Mouse (Mus musculus) heart, adult 2 months (tissue): ENCODE measurements around the gene Asic2. TPM values are rescaled to one million over a fixed set of nuclear protein-coding genes. Genes with fewer than 3 reads are reported as not detected.

Experiments
- DNase-seq, 2 experiments: peaks; one replicate each; pipeline ENCODE4 v3.0.0; 2021
- H3K27ac ChIP-seq: fragments of 200-600 bp; 2 replicates; pipeline ENCODE4 v1.8.1; 2022
- H3K27me3 ChIP-seq: fragments of 200-500 bp; 2 replicates; pipeline ENCODE4 v1.6.1; 2012; ENCODE audit warnings: mild to moderate bottlenecking, low read length, inconsistent platforms, mixed read lengths; ENCODE audit not compliant: control insufficient read depth, insufficient read depth
- H3K36me3 ChIP-seq: fragments of 200-500 bp; 2 replicates; pipeline ENCODE4 v1.6.1; 2012; ENCODE audit warnings: low read length, inconsistent platforms; ENCODE audit not compliant: control insufficient read depth, insufficient read depth
- H3K4me1 ChIP-seq: fragments of 200-500 bp; 2 replicates; pipeline ENCODE4 v1.6.1; 2011; ENCODE audit warnings: low read length; ENCODE audit not compliant: control insufficient read depth, insufficient read depth
- H3K4me3 ChIP-seq: fragments of 200-600 bp; 2 replicates; pipeline ENCODE4 v1.8.1; 2022
- H3K79me2 ChIP-seq: fragments of 200-500 bp; replicated peaks from 2 replicates; pipeline ENCODE4 v1.6.1; 2012; ENCODE audit warnings: mild to moderate bottlenecking, inconsistent platforms, low read length, moderate library complexity, mixed read lengths; ENCODE audit not compliant: control insufficient read depth, insufficient read depth
- H3K9ac ChIP-seq: fragments of 200-500 bp; 2 replicates; pipeline ENCODE4 v1.6.1; 2012; ENCODE audit warnings: low read depth, mild to moderate bottlenecking, control low read depth, inconsistent platforms, low read length, mixed read lengths
- CTCF ChIP-seq: fragments of 200-600 bp; IDR thresholded peaks from 2 replicates; pipeline ENCODE4 v1.8.1; 2022; ENCODE audit warnings: antibody characterized with exemption, mild to moderate bottlenecking, moderate library complexity
- EP300 ChIP-seq: fragments of 200-500 bp; IDR thresholded peaks from 2 replicates; pipeline ENCODE4 v1.6.1; 2011; ENCODE audit warnings: low read depth, low read length, control low read depth; ENCODE audit not compliant: insufficient read depth
- POLR2A ChIP-seq: fragments of 200-500 bp; IDR thresholded peaks from 2 replicates; pipeline ENCODE4 v1.6.1; 2011; ENCODE audit warnings: mild to moderate bottlenecking, low read depth, low read length, control low read depth; ENCODE audit not compliant: insufficient read depth
- WGBS: fragments of 180-500 bp; shearing (Covaris S2); methylation state at CpG from one replicate; pipeline ENCODE4 v1.1.7; 2018; 5-methylcytosine and 5-hydroxymethylcytosine counted together
- intact Hi-C: fragments of 180-260 bp; cut with DNase I; formaldehyde crosslinking; loops from one replicate; pipeline ENCODE4 v1.15.1; 2025
- polyA plus RNA-seq: library from polyadenylated mRNA; depleted of rRNA; stranded (reverse); fragments of >200 nt; gene quantifications from 2 replicates; pipeline ENCODE4 v1.2.3, GENCODE M21; 2012
- total RNA-seq, 2 experiments: library from RNA; stranded (reverse); gene quantifications; 2 replicates each; pipeline ENCODE4 v1.2.3; 2021

Asic2 gene
- total and polyA plus RNA-seq, 3 experiments = not detected

GRCm38 (mm10) chr11:81583195-81583594 lies 385.1 kb downstream of the Asic2 start:
- Histone ChIP-seq H3K4me1 (no peaks in the 10 kb centered on the region), H3K4me3 (no peak overlapping the region), H3K9ac (no peak overlapping the region), H3K79me2 (no peaks in the 10 kb centered on the region), H3K27ac (no peak overlapping the region), H3K27me3 (no peaks in the 10 kb centered on the region), H3K36me3 (no peaks in the 10 kb centered on the region)
- TF ChIP-seq POLR2A (no peak), CTCF (no peak), EP300 (no peak)
- 65% methylated on average over 7 of the region's 7 CpGs for WGBS
- DNase-seq = no peak
- intact Hi-C loops = no loop called here

- no peak overlapping the region for H3K27ac ChIP-seq
- no peak for TF ChIP-seq CTCF
- no peak for TF ChIP-seq POLR2A
- no peak for TF ChIP-seq EP300
- H3K36me3 ChIP-seq = no peaks in the 10 kb centered on the region
- no peak for DNase-seq
- H3K9ac ChIP-seq = no peak overlapping the region
- H3K4me1 ChIP-seq = no peaks in the 10 kb centered on the region
- 38% methylated on average over 5 of the region's 5 CpGs for WGBS
- no peak overlapping the region for H3K4me3 ChIP-seq
- intact Hi-C loops = no loop called here
- H3K79me2 ChIP-seq = no peaks in the 10 kb centered on the region
- H3K27me3 ChIP-seq = no peaks in the 10 kb centered on the region
Measured at GRCm38 (mm10) chr11:81582161-81582560, 386.1 kb downstream of the Asic2 start.

GRCm38 (mm10) chr11:81579753-81580152 lies 388.5 kb downstream of the Asic2 start:
- Histone ChIP-seq H3K4me3 (no peak overlapping the region), H3K36me3 (no peaks in the 10 kb centered on the region), H3K4me1 (no peaks in the 10 kb centered on the region), H3K79me2 (no peaks in the 10 kb centered on the region), H3K27ac (no peak overlapping the region), H3K9ac (no peak overlapping the region), H3K27me3 (no peaks in the 10 kb centered on the region)
- 33% methylated on average over 6 of the region's 6 CpGs for WGBS
- intact Hi-C loops = no loop called here
- TF ChIP-seq EP300 (no peak), CTCF (no peak)
- DNase-seq = no peak

- H3K79me2 ChIP-seq = no peaks in the 10 kb centered on the region
- H3K27ac ChIP-seq = no peak overlapping the region
- H3K36me3 ChIP-seq = no peaks in the 10 kb centered on the region
- intact Hi-C loops = no loop called here
- H3K27me3 ChIP-seq = 0 out of 2 replicates have a peak, but pooled peaks cover 2% of the 10 kb centered on the region
- DNase-seq = no peak
- no peak overlapping the region for H3K4me3 ChIP-seq
- H3K4me1 ChIP-seq = no peaks in the 10 kb centered on the region
- no peak overlapping the region for H3K9ac ChIP-seq
- WGBS = 42% methylated on average over 3 of the region's 3 CpGs
- TF ChIP-seq CTCF (no peak), POLR2A (no peak), EP300 (no peak)
Measured at GRCm38 (mm10) chr11:81570406-81570805, 397.9 kb downstream of the Asic2 start.

- TF ChIP-seq POLR2A = no peak
- no peak for TF ChIP-seq CTCF
- no peak for TF ChIP-seq EP300
- 0 out of 2 replicates have a peak, but pooled peaks cover 2% of the 10 kb centered on the region for H3K27me3 ChIP-seq
- no peak for DNase-seq
- 85% methylated on average over 3 of the region's 3 CpGs for WGBS
- H3K9ac ChIP-seq = no peak overlapping the region
- intact Hi-C loops = no loop called here
- H3K36me3 ChIP-seq = no peaks in the 10 kb centered on the region
- H3K27ac ChIP-seq = no peak overlapping the region
- no peaks in the 10 kb centered on the region for H3K4me1 ChIP-seq
- no peaks in the 10 kb centered on the region for H3K79me2 ChIP-seq
- no peak overlapping the region for H3K4me3 ChIP-seq
Measured at GRCm38 (mm10) chr11:81564857-81565256, 403.4 kb downstream of the Asic2 start.

GRCm38 (mm10) chr11:81560374-81560773 lies 407.9 kb downstream of the Asic2 start:
- 92% methylated on average over 1 of the region's 1 CpGs for WGBS
- H3K27me3 ChIP-seq = no peaks in the 10 kb centered on the region
- TF ChIP-seq POLR2A = no peak
- TF ChIP-seq CTCF = no peak
- no peak for TF ChIP-seq EP300
- DNase-seq = no peak
- H3K9ac ChIP-seq = no peak overlapping the region
- no peak overlapping the region for H3K27ac ChIP-seq
- no peaks in the 10 kb centered on the region for H3K79me2 ChIP-seq
- no peaks in the 10 kb centered on the region for H3K36me3 ChIP-seq
- no peak overlapping the region for H3K4me3 ChIP-seq
- H3K4me1 ChIP-seq = no peaks in the 10 kb centered on the region
- intact Hi-C loops = no loop called here
